12 mouse cellular contexts compared by ENCODE assay signal in the genomic region with DNA sequence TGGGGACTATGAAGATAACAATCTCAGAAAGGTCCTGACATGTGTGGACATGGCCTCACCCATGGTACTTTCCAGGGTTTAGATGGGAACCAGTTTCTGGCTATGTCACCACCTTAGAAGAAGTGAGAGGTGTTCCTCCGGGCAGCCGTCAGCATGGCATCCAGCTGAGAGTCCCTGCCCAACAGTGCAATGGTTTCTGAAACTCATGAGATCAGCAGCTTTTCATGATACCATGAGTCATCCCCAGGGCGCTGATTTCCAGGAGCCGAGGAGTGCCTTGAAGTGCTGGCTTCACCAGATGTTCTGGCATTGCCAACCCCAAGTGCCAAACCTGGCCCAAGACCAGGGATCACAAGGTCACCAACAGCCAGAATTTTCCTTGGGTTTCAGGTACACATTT.
DNase-seq lines count a peak whose midpoint lies in the region.
"Had no signal": no experiment of that assay in that cellular context is flagged by ENCODE, and none has a peak within 500 bp of the region (broad histone marks: within the 10 kb centered on the region; RNA-seq: fewer than 3 reads in every experiment).

No protein-coding gene starts in this region.

- peak; percentile 49 for DNase-seq in adrenal gland, adult 2 months
- no peak for DNase-seq in adrenal gland, postnatal 4 days (ENCODE audit: low spot score in 2 of 2)
- DNase-seq in ovary, adult 18-20 months (ENCODE audit: low spot score) = peak; percentile 11
- no peak for DNase-seq in ovary, postnatal 36 days (ENCODE audit: low spot score)
- DNase-seq in adrenal gland, adult 8-10 months = peak; percentile 10
- DNase-seq in urinary bladder, postnatal 14 days (ENCODE audit: low spot score) = peak; percentile 37
- no peak for DNase-seq in cerebellum, postnatal 36 days
- DNase-seq in spleen, adult 18-20 months = no peak
- DNase-seq: cerebellum, adult 2 months; midbrain, embryonic 14.5 days; thymus, adult 18-20 months; thymus, postnatal 4 days had no signal

Comparison
In these comparisons a context has a peak if more than half of its experiments do, and no peak if none do; other contexts are left out.
1. DNase-seq: peak in adrenal gland, adult 2 months (single experiment), ovary, adult 18-20 months (single experiment), adrenal gland, adult 8-10 months (single experiment) and urinary bladder, postnatal 14 days (single experiment); none in adrenal gland, postnatal 4 days (0 of 2), ovary, postnatal 36 days (single experiment), cerebellum, postnatal 36 days (0 of 2) and spleen, adult 18-20 months (0 of 2).